Mouse (Mus musculus) thymus, adult 2 months (tissue): ENCODE data around the gene Olfr655.

Source experiments
- CTCF ChIP-seq: fragments of 200-500 bp; IDR thresholded peaks from 2 replicates; pipeline ENCODE4 v1.5.1; 2012; ENCODE audit warnings: mild to moderate bottlenecking, control low read depth, low read length, moderate library complexity, borderline replicate concordance; ENCODE audit not compliant: control insufficient read depth, poor library complexity, insufficient read depth; ENCODE audit errors: extremely low read depth
- POLR2A ChIP-seq: fragments of 200-500 bp; IDR thresholded peaks from 2 replicates; pipeline ENCODE4 v1.6.1; 2012; ENCODE audit warnings: mild to moderate bottlenecking, low read length, control low read depth, moderate library complexity; ENCODE audit not compliant: control insufficient read depth, poor library complexity, insufficient read depth; ENCODE audit errors: extremely low read depth

- TF ChIP-seq CTCF (no peak), POLR2A (no peak)
Observed at GRCm38 (mm10) chr7:104588274-104588673, 13.3 kb downstream of the Olfr655 start.
